20 mouse cellular contexts compared by ENCODE assay signal in the genomic region with DNA sequence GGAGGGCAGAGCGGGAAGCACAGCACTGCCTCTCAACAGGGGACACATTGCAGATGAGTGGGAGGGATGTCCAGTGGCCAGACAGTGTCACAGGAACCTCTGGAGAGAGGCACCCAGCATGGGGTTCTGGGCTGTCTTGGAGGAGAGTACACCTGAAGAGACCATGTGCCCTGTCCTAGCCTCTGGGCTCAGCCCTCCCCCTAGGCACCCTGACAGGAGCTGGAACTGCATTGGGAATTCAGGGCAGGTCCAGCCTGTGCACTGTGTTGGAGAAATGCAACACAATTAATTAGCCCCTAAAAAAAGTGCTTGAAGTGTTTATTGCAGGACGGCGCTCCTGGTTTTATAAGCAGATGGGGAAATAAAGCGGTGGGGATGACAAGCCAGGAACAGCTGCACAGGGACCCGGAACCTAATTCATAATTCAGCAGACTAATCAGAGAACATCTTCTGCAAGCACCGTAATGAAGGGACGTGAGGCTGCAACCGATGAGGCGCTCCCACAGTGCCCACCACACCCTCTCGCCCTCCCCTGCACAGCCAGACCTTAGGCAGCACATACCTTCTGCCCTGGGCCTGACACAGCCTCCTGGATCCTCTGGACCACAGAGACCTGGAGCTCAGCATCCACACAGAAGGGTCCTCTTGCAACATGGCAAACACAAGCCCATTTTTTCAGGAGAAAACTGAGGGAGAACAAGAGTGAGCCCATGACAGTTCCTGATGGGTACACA. TPM values are rescaled to one million over a fixed set of nuclear protein-coding genes. Genes with fewer than 3 reads are reported as not detected.
DNase-seq lines count a peak whose midpoint lies in the region; ATAC-seq and TF ChIP-seq lines count a peak whose summit lies in the region.
"Had no signal": no experiment of that assay in that cellular context is flagged by ENCODE, and none has a peak within 500 bp of the region (broad histone marks: within the 10 kb centered on the region; RNA-seq: fewer than 3 reads in every experiment).

No protein-coding gene starts in this region.

- H3K27ac ChIP-seq in forebrain, embryonic 10.5 days, result peak overlapping the region; percentile 42; the same call in 1 of the 2 replicates
- no peak overlapping the region for H3K27ac ChIP-seq in forebrain, embryonic 11.5 days (ENCODE audit: low read depth, low read length)
- peak overlapping the region; percentile 44; the same call in 1 of the 2 replicates for H3K27ac ChIP-seq in forebrain, embryonic 14.5 days (ENCODE audit: low read depth, low read length)
- no peak overlapping the region for H3K27ac ChIP-seq in hindbrain, postnatal 0 days
- peak overlapping the region; percentile 58 for H3K27ac ChIP-seq in midbrain, embryonic 15.5 days
- H3K27ac ChIP-seq: limb, embryonic 15.5 days had no signal

- WGBS in forebrain, embryonic 10.5 days, result 85% methylated on average over 10 of the region's 10 CpGs
- 69% methylated on average over 10 of the region's 10 CpGs for WGBS in forebrain, embryonic 11.5 days
- 38% methylated on average over 10 of the region's 10 CpGs for WGBS in forebrain, embryonic 14.5 days
- WGBS in hindbrain, postnatal 0 days, result 52% methylated on average over 10 of the region's 10 CpGs
- WGBS in midbrain, embryonic 15.5 days, result 48% methylated on average over 10 of the region's 10 CpGs

- H3K36me3 ChIP-seq in forebrain, embryonic 10.5 days (replicated peaks), result no peaks in the 10 kb centered on the region
- H3K36me3 ChIP-seq in forebrain, embryonic 11.5 days (ENCODE audit: control insufficient read depth, insufficient read depth, low read length), result no peaks in the 10 kb centered on the region
- no peaks in the 10 kb centered on the region for H3K36me3 ChIP-seq in forebrain, embryonic 14.5 days (ENCODE audit: control insufficient read depth, insufficient read depth, low read length)
- no peaks in the 10 kb centered on the region for H3K36me3 ChIP-seq in hindbrain, postnatal 0 days (ENCODE audit: insufficient read depth, low read length)
- H3K36me3 ChIP-seq in midbrain, embryonic 15.5 days (replicated peaks), result no peaks in the 10 kb centered on the region
- H3K36me3 ChIP-seq: limb, embryonic 15.5 days had no signal

- peaks cover 40% of the 10 kb centered on the region for H3K4me1 ChIP-seq in forebrain, embryonic 10.5 days
- H3K4me1 ChIP-seq in forebrain, embryonic 11.5 days (replicated peaks; ENCODE audit: control insufficient read depth, insufficient read depth, low read length), result peaks cover 4% of the 10 kb centered on the region; the same call in 1 of the 2 replicates
- peaks cover 17% of the 10 kb centered on the region for H3K4me1 ChIP-seq in forebrain, embryonic 14.5 days (ENCODE audit: control insufficient read depth, insufficient read depth, low read length)
- peaks cover 7% of the 10 kb centered on the region for H3K4me1 ChIP-seq in hindbrain, postnatal 0 days (ENCODE audit: insufficient read depth, low read length)
- H3K4me1 ChIP-seq in midbrain, embryonic 15.5 days, result peaks cover 27% of the 10 kb centered on the region

- TF ChIP-seq CTCF in hindbrain, postnatal 0 days (IDR thresholded peaks at IDR 0.05; ENCODE audit: low read depth), result no peak

- H3K9ac ChIP-seq in forebrain, embryonic 11.5 days (ENCODE audit: low read length), result no peak overlapping the region
- H3K9ac ChIP-seq in forebrain, embryonic 14.5 days (ENCODE audit: low read length), result 0 out of 2 replicates have a peak overlapping the region, but pooled peaks have one; percentile 13
- no peak overlapping the region for H3K9ac ChIP-seq in hindbrain, postnatal 0 days (replicated peaks; ENCODE audit: low read length)
- no peak overlapping the region for H3K9ac ChIP-seq in midbrain, embryonic 15.5 days
- H3K9ac ChIP-seq: limb, embryonic 15.5 days; liver, postnatal 0 days had no signal

- no peak for ATAC-seq in forebrain, embryonic 11.5 days (replicated peaks; ENCODE audit: low FRiP score)
- peak; percentile 23; the same call in 1 of the 2 replicates for ATAC-seq in forebrain, embryonic 14.5 days
- no peak for ATAC-seq in hindbrain, postnatal 0 days
- ATAC-seq in midbrain, embryonic 15.5 days (replicated peaks), result peak; percentile 49; the same call in 1 of the 2 replicates
- ATAC-seq: liver, postnatal 0 days had no signal

- H3K4me3 ChIP-seq in forebrain, embryonic 10.5 days, result no peak overlapping the region
- no peak overlapping the region for H3K4me3 ChIP-seq in forebrain, embryonic 11.5 days (ENCODE audit: low read depth, low read length)
- no peak overlapping the region for H3K4me3 ChIP-seq in forebrain, embryonic 14.5 days (ENCODE audit: low read depth, low read length)
- H3K4me3 ChIP-seq in hindbrain, postnatal 0 days (ENCODE audit: low read length), result no peak overlapping the region
- no peak overlapping the region for H3K4me3 ChIP-seq in midbrain, embryonic 15.5 days
- H3K4me3 ChIP-seq: limb, embryonic 15.5 days had no signal

- H3K27me3 ChIP-seq in forebrain, embryonic 10.5 days (ENCODE audit: poor library complexity, severe bottlenecking), result no peaks in the 10 kb centered on the region
- H3K27me3 ChIP-seq in forebrain, embryonic 11.5 days (ENCODE audit: control insufficient read depth, insufficient read depth, low read length), result no peaks in the 10 kb centered on the region
- H3K27me3 ChIP-seq in forebrain, embryonic 14.5 days (replicated peaks; ENCODE audit: control insufficient read depth, insufficient read depth, low read length), result no peaks in the 10 kb centered on the region
- H3K27me3 ChIP-seq in hindbrain, postnatal 0 days (ENCODE audit: insufficient read depth, low read length), result no peaks in the 10 kb centered on the region
- no peaks in the 10 kb centered on the region for H3K27me3 ChIP-seq in midbrain, embryonic 15.5 days (replicated peaks)

- H3K4me2 ChIP-seq in forebrain, embryonic 11.5 days (ENCODE audit: low read depth, low read length, severe bottlenecking), result no peak overlapping the region
- no peak overlapping the region for H3K4me2 ChIP-seq in forebrain, embryonic 14.5 days (ENCODE audit: low read length)
- H3K4me2 ChIP-seq in hindbrain, postnatal 0 days (ENCODE audit: low read depth, low read length), result no peak overlapping the region
- H3K4me2 ChIP-seq in midbrain, embryonic 15.5 days, result no peak overlapping the region
- H3K4me2 ChIP-seq: heart, embryonic 11.5 days; limb, embryonic 15.5 days had no signal

- no peaks in the 10 kb centered on the region for H3K9me3 ChIP-seq in forebrain, embryonic 10.5 days
- H3K9me3 ChIP-seq in forebrain, embryonic 11.5 days (ENCODE audit: control insufficient read depth, low read length), result no peaks in the 10 kb centered on the region
- no peaks in the 10 kb centered on the region for H3K9me3 ChIP-seq in forebrain, embryonic 14.5 days (replicated peaks; ENCODE audit: control insufficient read depth, low read length)
- no peaks in the 10 kb centered on the region for H3K9me3 ChIP-seq in hindbrain, postnatal 0 days (ENCODE audit: low read length)
- H3K9me3 ChIP-seq in midbrain, embryonic 15.5 days, result no peaks in the 10 kb centered on the region
- H3K9me3 ChIP-seq: limb, embryonic 15.5 days had no signal

- no peak for DNase-seq in forebrain, embryonic 10.5 days (ENCODE audit: extremely low spot score, low spot score)
- DNase-seq in forebrain, embryonic 11.5 days (ENCODE audit: low spot score), result no peak
- DNase-seq in forebrain, embryonic 14.5 days (ENCODE audit: low spot score), result peak; percentile 46
- DNase-seq in hindbrain, postnatal 0 days (ENCODE audit: low spot score), result peak; percentile 32
- DNase-seq in testis, postnatal 14 days (ENCODE audit: low spot score), result no peak
- no peak for DNase-seq in ovary, postnatal 14 days (ENCODE audit: low spot score)
- no peak for DNase-seq in layer of hippocampus, postnatal 10 days (ENCODE audit: low spot score in 2 of 2)
- DNase-seq: adrenal gland, postnatal 14 days; cerebellum, adult 9-11 months; embryo, embryonic 11 days; gastrocnemius, postnatal 36 days; heart, postnatal 4 days; kidney, adult 8-10 months; liver, postnatal 0 days; lung, postnatal 4 days had no signal

RNA-seq across cellular contexts. Expression of a gene that starts 19.1 kb away (rescaled TPM):
- polyA plus RNA-seq in forebrain, embryonic 10.5 days (2016; fragmentation: Nextera tagmentation; extraction: Ambion mirVana), result not detected in 2 replicates
- not detected in 2 replicates for polyA plus RNA-seq in forebrain, embryonic 11.5 days (2014; fragmentation: Nextera tagmentation; extraction: Ambion mirVana)
- polyA plus RNA-seq in forebrain, embryonic 14.5 days (2014; fragmentation: Nextera tagmentation; extraction: Ambion mirVana), result 0.13 and 0.16 TPM in 2 replicates
- total RNA-seq in hindbrain, postnatal 0 days (2014; rRNA removed), result not detected in 2 replicates
- not detected in 2 replicates for polyA plus RNA-seq in hindbrain, postnatal 0 days (2015; fragmentation: Nextera tagmentation; extraction: Ambion mirVana)
- 0.14 TPM in 1 of 2 replicates, not detected in the other for polyA plus RNA-seq in midbrain, embryonic 15.5 days (2015; fragmentation: Nextera tagmentation; extraction: Ambion mirVana)
- total RNA-seq in layer of hippocampus, postnatal 10 days (2021), result not detected
- total RNA-seq: adrenal gland, postnatal 14 days; gastrocnemius, postnatal 36 days; heart, postnatal 4 days had no signal
- polyA plus RNA-seq: heart, embryonic 11.5 days; large intestine, adult 2 months; limb, embryonic 15.5 days; liver, postnatal 0 days; stomach, embryonic 14.5 days had no signal

RNA-seq across cellular contexts. Expression of a gene that starts 36.4 kb away (rescaled TPM):
- 9.7 and 10.5 TPM in 2 replicates for polyA plus RNA-seq in forebrain, embryonic 10.5 days (2016; fragmentation: Nextera tagmentation; extraction: Ambion mirVana)
- 15.8 and 18.6 TPM in 2 replicates for polyA plus RNA-seq in forebrain, embryonic 11.5 days (2014; fragmentation: Nextera tagmentation; extraction: Ambion mirVana)
- 5.9 and 10.2 TPM in 2 replicates for polyA plus RNA-seq in forebrain, embryonic 14.5 days (2014; fragmentation: Nextera tagmentation; extraction: Ambion mirVana)
- 32.0 and 34.0 TPM in 2 replicates for total RNA-seq in hindbrain, postnatal 0 days (2014; rRNA removed)
- 13.3 and 14.5 TPM in 2 replicates for polyA plus RNA-seq in hindbrain, postnatal 0 days (2015; fragmentation: Nextera tagmentation; extraction: Ambion mirVana)
- 15.4 and 19.9 TPM in 2 replicates for polyA plus RNA-seq in midbrain, embryonic 15.5 days (2015; fragmentation: Nextera tagmentation; extraction: Ambion mirVana)
- total RNA-seq in layer of hippocampus, postnatal 10 days (2021), result 10 to 100 TPM; 73.9 to 75.1 TPM

RNA-seq across cellular contexts. Expression of a gene that starts 49.9 kb away (rescaled TPM):
- polyA plus RNA-seq in forebrain, embryonic 10.5 days (2016; fragmentation: Nextera tagmentation; extraction: Ambion mirVana), result 134 and 139 TPM in 2 replicates
- polyA plus RNA-seq in forebrain, embryonic 11.5 days (2014; fragmentation: Nextera tagmentation; extraction: Ambion mirVana), result 110 TPM in 2 replicates
- 95.0 and 95.4 TPM in 2 replicates for polyA plus RNA-seq in forebrain, embryonic 14.5 days (2014; fragmentation: Nextera tagmentation; extraction: Ambion mirVana)
- total RNA-seq in hindbrain, postnatal 0 days (2014; rRNA removed), result 61.4 and 65.1 TPM in 2 replicates
- 60.9 and 67.8 TPM in 2 replicates for polyA plus RNA-seq in hindbrain, postnatal 0 days (2015; fragmentation: Nextera tagmentation; extraction: Ambion mirVana)
- 107 and 122 TPM in 2 replicates for polyA plus RNA-seq in midbrain, embryonic 15.5 days (2015; fragmentation: Nextera tagmentation; extraction: Ambion mirVana)
- 10 to 100 TPM; 54.4 to 65.1 TPM for total RNA-seq in layer of hippocampus, postnatal 10 days (2021)

RNA-seq across cellular contexts. Expression of a gene that starts 50.0 kb away (rescaled TPM):
- polyA plus RNA-seq in forebrain, embryonic 10.5 days (2016; fragmentation: Nextera tagmentation; extraction: Ambion mirVana), result 1,297 and 1,372 TPM in 2 replicates
- polyA plus RNA-seq in forebrain, embryonic 11.5 days (2014; fragmentation: Nextera tagmentation; extraction: Ambion mirVana), result 1,172 and 1,252 TPM in 2 replicates
- polyA plus RNA-seq in forebrain, embryonic 14.5 days (2014; fragmentation: Nextera tagmentation; extraction: Ambion mirVana), result 527 and 537 TPM in 2 replicates
- 110 and 127 TPM in 2 replicates for total RNA-seq in hindbrain, postnatal 0 days (2014; rRNA removed)
- 426 and 453 TPM in 2 replicates for polyA plus RNA-seq in hindbrain, postnatal 0 days (2015; fragmentation: Nextera tagmentation; extraction: Ambion mirVana)
- 334 and 360 TPM in 2 replicates for polyA plus RNA-seq in midbrain, embryonic 15.5 days (2015; fragmentation: Nextera tagmentation; extraction: Ambion mirVana)
- 100 to 1,000 TPM; 133 to 147 TPM for total RNA-seq in layer of hippocampus, postnatal 10 days (2021)

RNA-seq across cellular contexts. Expression of a gene that starts 59.6 kb away (rescaled TPM):
- polyA plus RNA-seq in forebrain, embryonic 10.5 days (2016; fragmentation: Nextera tagmentation; extraction: Ambion mirVana), result 3.0 and 5.8 TPM in 2 replicates
- polyA plus RNA-seq in forebrain, embryonic 11.5 days (2014; fragmentation: Nextera tagmentation; extraction: Ambion mirVana), result 6.2 TPM in 1 of 2 replicates, not detected in the other
- 1.8 TPM in 1 of 2 replicates, not detected in the other for polyA plus RNA-seq in forebrain, embryonic 14.5 days (2014; fragmentation: Nextera tagmentation; extraction: Ambion mirVana)
- not detected in 2 replicates for total RNA-seq in hindbrain, postnatal 0 days (2014; rRNA removed)
- polyA plus RNA-seq in hindbrain, postnatal 0 days (2015; fragmentation: Nextera tagmentation; extraction: Ambion mirVana), result 1.1 and 3.1 TPM in 2 replicates
- 5.1 TPM in 1 of 2 replicates, not detected in the other for polyA plus RNA-seq in midbrain, embryonic 15.5 days (2015; fragmentation: Nextera tagmentation; extraction: Ambion mirVana)
- total RNA-seq in layer of hippocampus, postnatal 10 days (2021), result not detected
- total RNA-seq: adrenal gland, postnatal 14 days; gastrocnemius, postnatal 36 days; heart, postnatal 4 days had no signal
- polyA plus RNA-seq: heart, embryonic 11.5 days; large intestine, adult 2 months; limb, embryonic 15.5 days; liver, postnatal 0 days; stomach, embryonic 14.5 days had no signal

Comparison
In these comparisons a context has a peak if more than half of its experiments do, and no peak if none do; other contexts are left out.
1. DNase-seq: peak in forebrain, embryonic 14.5 days (single experiment) and hindbrain, postnatal 0 days (single experiment); none in forebrain, embryonic 10.5 days (single experiment), forebrain, embryonic 11.5 days (single experiment), testis, postnatal 14 days (single experiment), ovary, postnatal 14 days (single experiment) and layer of hippocampus, postnatal 10 days (0 of 2).
2. H3K27ac ChIP-seq: peak in forebrain, embryonic 10.5 days (single experiment), forebrain, embryonic 14.5 days (single experiment) and midbrain, embryonic 15.5 days (single experiment); none in forebrain, embryonic 11.5 days (single experiment) and hindbrain, postnatal 0 days (single experiment).
3. ATAC-seq: peak in forebrain, embryonic 14.5 days (single experiment) and midbrain, embryonic 15.5 days (single experiment); none in forebrain, embryonic 11.5 days (single experiment) and hindbrain, postnatal 0 days (single experiment).